Mouse (Mus musculus) CH12.LX (cell line): ENCODE data around the gene Socs7.

Experiments
- CTCF ChIP-seq, 2 experiments: IDR thresholded peaks in 1 of 2; conservative IDR thresholded peaks in 1 of 2; 2 replicates each; pipeline ENCODE4 v1.5.1; 2011 to 2012; ENCODE audit warnings: low read depth in 2 of 2, low read length in 2 of 2, improper control_type of control experiment in 1 of 2, inconsistent platforms in 1 of 2, mild to moderate bottlenecking in 1 of 2, moderate library complexity in 1 of 2
- EP300 ChIP-seq: IDR thresholded peaks from 2 replicates; pipeline ENCODE4 v1.6.1; 2011; ENCODE audit warnings: low read length, improper control_type of control experiment
- GABPA ChIP-seq: IDR thresholded peaks from 2 replicates; pipeline ENCODE4 v1.6.1; 2012; ENCODE audit warnings: low read depth, low read length, improper control_type of control experiment, inconsistent platforms; ENCODE audit not compliant: insufficient replicate concordance
- IRF4 ChIP-seq: IDR thresholded peaks from 2 replicates; pipeline ENCODE4 v1.6.1; 2014; ENCODE audit warnings: low read depth, mild to moderate bottlenecking, inconsistent platforms, low read length, improper control_type of control experiment
- MAX ChIP-seq: IDR thresholded peaks from 2 replicates; pipeline ENCODE4 v1.6.1; 2011; ENCODE audit warnings: low read length, improper control_type of control experiment
- MEF2A ChIP-seq: IDR thresholded peaks from 2 replicates; pipeline ENCODE4 v1.6.1; 2014; ENCODE audit warnings: low read depth, mild to moderate bottlenecking, inconsistent platforms, low read length, improper control_type of control experiment, borderline replicate concordance
- MXI1 ChIP-seq: IDR thresholded peaks from 2 replicates; pipeline ENCODE4 v1.6.1; 2011; ENCODE audit warnings: mild to moderate bottlenecking, low read depth, low read length, improper control_type of control experiment
- NELFE ChIP-seq: IDR thresholded peaks from 2 replicates; pipeline ENCODE4 v1.6.1; 2011; ENCODE audit warnings: low read depth, low read length, improper control_type of control experiment
- NRF1 ChIP-seq: IDR thresholded peaks from 2 replicates; pipeline ENCODE4 v1.6.1; 2014; ENCODE audit warnings: low read depth, mild to moderate bottlenecking, inconsistent platforms, low read length, improper control_type of control experiment, moderate library complexity
- POLR2A ChIP-seq: IDR thresholded peaks from 2 replicates; pipeline ENCODE4 v1.6.1; 2011; ENCODE audit warnings: low read depth, mild to moderate bottlenecking, improper control_type of control experiment, low read length
- SMC3 ChIP-seq: IDR thresholded peaks from 2 replicates; pipeline ENCODE4 v1.6.1; 2011; ENCODE audit warnings: low read depth, low read length, improper control_type of control experiment
- USF1 ChIP-seq: IDR thresholded peaks from 2 replicates; pipeline ENCODE4 v1.6.1; 2014; ENCODE audit warnings: low read depth, mild to moderate bottlenecking, inconsistent platforms, low read length, improper control_type of control experiment

DNA sequence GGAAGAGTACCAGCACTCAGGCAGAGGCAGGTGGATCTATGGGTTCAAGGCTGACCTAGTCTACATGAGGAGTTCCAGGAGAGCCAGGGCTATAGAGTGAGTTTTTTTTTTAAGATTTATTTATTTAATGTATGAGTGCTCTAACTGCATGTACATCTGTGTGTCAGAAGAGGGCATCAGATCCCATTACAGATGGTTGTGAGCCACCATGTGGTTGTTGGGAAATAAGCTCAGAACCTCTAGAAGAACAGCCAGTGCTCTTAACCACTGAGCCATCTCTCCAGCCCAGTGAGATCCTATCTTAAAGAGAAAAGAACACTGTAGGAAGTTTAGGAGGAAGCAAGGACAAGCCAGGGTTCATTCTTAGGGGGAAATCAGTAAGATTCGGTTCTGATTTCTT lies 32.0 kb upstream of the Socs7 start:
- TF ChIP-seq POLR2A: no peak
- TF ChIP-seq CTCF (conservative IDR thresholded peaks at IDR 0.05 in 1 of 2, IDR thresholded peaks at IDR 0.05 in 1 of 2; ENCODE audit: low read depth in 2 of 2, low read length in 2 of 2): peak in 1 of 2 experiments; percentile 65; a peak in 2 of 4 replicates
- TF ChIP-seq SMC3: no peak
- no peak for TF ChIP-seq MEF2A
- no peak for TF ChIP-seq MAX
- TF ChIP-seq NELFE: no peak
- no peak for TF ChIP-seq IRF4
- no peak for TF ChIP-seq MXI1
- no peak for TF ChIP-seq USF1
- TF ChIP-seq EP300: no peak
- no peak for TF ChIP-seq GABPA
- TF ChIP-seq NRF1: no peak
